Mouse (Mus musculus): ENCODE measurements around the gene Krt72. TPM values are rescaled to one million over a fixed set of nuclear protein-coding genes. Genes with fewer than 3 reads are reported as not detected.

Krt72 gene
- not detected in 2 replicates for total RNA-seq (2015)
- total RNA-seq (2017) = not detected in 2 replicates

GRCm38 (mm10) chr15:101786360-101786759, at the start of gene Krt72:
Gene Krt72, minus strand, starts transcription at chr15:101786460.
- no peak for ATAC-seq (replicated peaks; ENCODE audit: poor library complexity)

GRCm38 (mm10) chr15:101834784-101835328, 48.6 kb upstream of the Krt72 start:
- ATAC-seq (replicated peaks; ENCODE audit: poor library complexity) = no peak

DNA sequence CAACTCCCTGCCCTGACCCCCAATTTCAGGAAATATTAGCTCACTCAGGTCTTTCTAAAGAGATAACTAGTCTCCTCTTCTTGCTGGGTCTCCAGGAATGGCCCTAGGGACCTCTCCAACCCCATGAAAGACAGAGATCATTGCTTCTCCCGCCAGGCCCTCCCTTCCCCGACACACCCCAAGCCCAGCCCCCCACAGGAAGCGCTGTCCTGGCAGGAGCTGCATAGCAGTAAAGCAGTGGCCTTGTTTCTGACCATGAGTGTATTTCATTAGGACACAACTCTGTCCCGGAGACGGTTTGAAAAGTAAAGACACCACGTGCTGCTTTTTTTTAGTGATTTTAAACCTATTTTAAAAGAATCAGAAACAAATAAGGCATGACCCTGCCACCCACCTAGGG, 46.9 kb upstream of the Krt72 start:
- no peak for ATAC-seq (replicated peaks; ENCODE audit: poor library complexity)

GRCm38 (mm10) chr15:101829441-101829840, 43.2 kb upstream of the Krt72 start:
- no peak for ATAC-seq (replicated peaks; ENCODE audit: poor library complexity)

- ATAC-seq (replicated peaks; ENCODE audit: poor library complexity) = no peak
Observed at GRCm38 (mm10) chr15:101821786-101822185, 35.5 kb upstream of the Krt72 start.

- ATAC-seq (replicated peaks; ENCODE audit: poor library complexity) = no peak
Observed at GRCm38 (mm10) chr15:101817875-101818274, 31.6 kb upstream of the Krt72 start, which contains the start of gene Krt2. Gene Krt2, minus strand, starts transcription at chr15:101818169.

GRCm38 (mm10) chr15:101803052-101803822, 17.0 kb upstream of the Krt72 start:
- ATAC-seq (replicated peaks; ENCODE audit: poor library complexity) = no peak

- ATAC-seq (replicated peaks; ENCODE audit: poor library complexity) = no peak
Observed at GRCm38 (mm10) chr15:101802296-101802835, 16.1 kb upstream of the Krt72 start, which contains the start of gene Krt73. Gene Krt73, minus strand, starts transcription at chr15:101802346.

GRCm38 (mm10) chr15:101790867-101791266, 4.6 kb upstream of the Krt72 start:
- no peak for ATAC-seq (replicated peaks; ENCODE audit: poor library complexity)

DNA sequence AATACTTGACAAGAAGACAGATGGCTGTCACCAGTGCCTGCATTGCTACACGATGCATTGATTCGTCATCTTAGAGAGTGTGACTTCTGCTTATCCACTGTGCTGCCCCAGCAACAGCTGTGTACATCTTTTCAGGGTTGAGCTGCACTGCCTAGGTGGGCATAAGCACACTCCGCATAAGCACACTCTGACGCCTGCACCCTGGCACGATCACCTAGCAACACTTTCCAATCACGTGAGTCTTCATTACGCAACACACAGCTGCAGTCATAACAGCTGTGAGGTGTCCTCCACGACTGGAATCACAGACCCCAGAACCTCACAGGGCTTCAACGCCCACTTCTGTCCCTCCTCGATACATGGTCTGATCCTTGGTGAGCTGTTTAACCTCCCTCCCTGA, 12.8 kb downstream of the Krt72 start:
- ATAC-seq (replicated peaks; ENCODE audit: poor library complexity) = peak; percentile 21; the same call in 1 of the 2 replicates

DNA sequence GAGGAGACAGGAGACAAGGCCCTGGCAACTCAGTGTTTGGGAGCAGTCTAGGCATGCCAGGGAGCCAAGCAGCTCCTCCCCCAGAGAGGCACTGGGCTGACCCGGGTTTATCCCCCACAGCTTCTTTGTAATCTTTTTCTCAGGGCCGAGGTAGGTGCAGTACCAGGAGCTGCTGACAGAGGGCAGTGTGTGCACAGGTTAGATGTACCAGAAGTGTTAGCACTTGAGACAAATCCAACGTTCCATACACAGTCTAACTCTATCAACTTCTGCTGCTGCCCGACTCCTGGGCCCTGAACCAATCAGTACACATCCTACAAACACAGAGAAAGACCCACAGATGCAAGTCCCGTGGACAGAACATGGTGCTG, 13.6 kb downstream of the Krt72 start:
- peak; percentile 92 for ATAC-seq (replicated peaks; ENCODE audit: poor library complexity)

- ATAC-seq (replicated peaks; ENCODE audit: poor library complexity) = peak; percentile 54; the same call in 1 of the 2 replicates
Observed at GRCm38 (mm10) chr15:101772080-101772710, 14.1 kb downstream of the Krt72 start.

GRCm38 (mm10) chr15:101770226-101770625, 16.0 kb downstream of the Krt72 start:
- ATAC-seq (replicated peaks; ENCODE audit: poor library complexity) = no peak

DNA sequence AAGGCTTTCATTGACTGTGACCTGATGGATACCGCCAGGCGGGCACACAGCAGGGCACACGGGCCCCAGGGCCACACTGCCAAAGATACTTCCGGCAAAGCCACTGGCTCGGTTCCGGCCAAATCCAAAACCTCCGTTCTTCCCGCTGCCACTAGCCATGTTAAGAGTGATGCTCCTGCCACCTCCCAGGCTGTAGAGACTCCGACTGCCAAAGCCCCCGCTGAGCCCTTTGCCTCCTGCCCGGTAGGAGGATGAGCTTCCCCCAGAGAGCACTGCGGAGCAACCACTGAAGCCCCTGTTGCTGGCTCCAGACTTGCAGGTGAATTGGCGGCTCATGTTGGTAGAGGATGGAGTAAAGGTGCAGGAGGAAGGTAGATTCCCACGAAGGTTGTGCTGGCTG, 43.5 kb downstream of the Krt72 start, which contains the start of gene Krt71:
Gene Krt71 (minus strand): TSS at position 399 of the 400 bp plus-strand sequence.
- ATAC-seq (replicated peaks; ENCODE audit: poor library complexity) = no peak

DNA sequence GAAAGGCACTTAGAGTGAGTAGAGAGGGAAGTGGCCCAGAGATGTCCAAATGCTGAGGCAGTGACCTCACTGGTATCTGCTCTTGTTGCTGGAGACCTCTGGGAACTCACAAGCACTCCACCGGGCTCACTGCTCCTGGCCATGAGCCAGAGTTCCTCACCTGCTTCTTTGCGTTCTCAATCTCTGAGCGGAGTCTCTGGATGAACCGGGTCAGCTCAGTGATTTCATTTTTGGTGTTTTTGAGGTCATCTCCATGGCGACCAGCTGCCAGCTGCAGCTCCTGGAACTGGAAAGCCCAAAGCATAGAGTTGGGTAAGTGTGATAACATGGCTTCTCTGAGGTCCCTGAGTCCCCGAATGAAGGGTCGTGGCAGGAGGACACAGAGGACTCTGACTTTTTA, 48.5 kb downstream of the Krt72 start:
- no peak for ATAC-seq (replicated peaks; ENCODE audit: poor library complexity)

DNA sequence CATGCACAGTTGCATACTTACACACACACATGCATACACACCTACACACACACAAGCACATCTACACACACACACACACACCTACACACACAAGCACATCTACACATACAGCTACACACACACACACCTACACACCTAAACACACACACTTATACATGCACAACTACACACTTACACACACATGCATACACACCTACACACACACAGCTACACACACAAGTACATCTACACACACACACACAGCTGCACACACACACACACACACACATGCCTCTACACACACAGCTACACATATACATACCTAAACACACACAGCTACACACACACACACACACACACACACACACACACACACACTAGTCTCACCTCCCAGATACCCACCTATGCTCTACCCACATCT, 55.6 kb downstream of the Krt72 start:
- no peak for ATAC-seq (replicated peaks; ENCODE audit: poor library complexity)

Other genes starting within 250 kb of the Krt72 start
- gene Krt82, start 235.8 kb downstream of the Krt72 start, total RNA-seq (2015) = not detected in 2 replicates
- gene Krt82, start 235.8 kb downstream of the Krt72 start, total RNA-seq (2017) = not detected in 2 replicates
- not detected in 2 replicates for gene Krt90, start 223.5 kb downstream of the Krt72 start, total RNA-seq (2015)
- not detected in 2 replicates for gene Krt90, start 223.5 kb downstream of the Krt72 start, total RNA-seq (2017)
- not detected in 2 replicates for gene Krt75, start 212.6 kb downstream of the Krt72 start, total RNA-seq (2015)
- gene Krt75, start 212.6 kb downstream of the Krt72 start, total RNA-seq (2017) = not detected in 2 replicates
- gene Gm5414, start 158.3 kb downstream of the Krt72 start, total RNA-seq (2015) = not detected in 2 replicates
- gene Gm5414, start 158.3 kb downstream of the Krt72 start, total RNA-seq (2017) = not detected in 2 replicates
- gene Gm5478, start 139.1 kb downstream of the Krt72 start, total RNA-seq (2015) = not detected in 2 replicates
- not detected in 2 replicates for gene Gm5478, start 139.1 kb downstream of the Krt72 start, total RNA-seq (2017)
- not detected in 2 replicates for gene Krt6b, start 106.2 kb downstream of the Krt72 start, total RNA-seq (2015)
- gene Krt6b, start 106.2 kb downstream of the Krt72 start, total RNA-seq (2017) = not detected in 2 replicates
- gene Krt6a, start 92.2 kb downstream of the Krt72 start, total RNA-seq (2015) = not detected in 2 replicates
- gene Krt6a, start 92.2 kb downstream of the Krt72 start, total RNA-seq (2017) = not detected in 2 replicates
- not detected in 2 replicates for gene Krt5, start 73.6 kb downstream of the Krt72 start, total RNA-seq (2015)
- gene Krt5, start 73.6 kb downstream of the Krt72 start, total RNA-seq (2017) = not detected in 2 replicates
- not detected in 2 replicates for gene Krt71, start 43.4 kb downstream of the Krt72 start, total RNA-seq (2015)
- gene Krt71, start 43.4 kb downstream of the Krt72 start, total RNA-seq (2017) = not detected in 2 replicates
- not detected in 2 replicates for gene Krt73, start 15.9 kb upstream of the Krt72 start, total RNA-seq (2015)
- gene Krt73, start 15.9 kb upstream of the Krt72 start, total RNA-seq (2017) = not detected in 2 replicates
- not detected in 2 replicates for gene Krt2, start 31.7 kb upstream of the Krt72 start, total RNA-seq (2015)
- not detected in 2 replicates for gene Krt2, start 31.7 kb upstream of the Krt72 start, total RNA-seq (2017)
- gene Krt1, start 64.3 kb upstream of the Krt72 start, total RNA-seq (2015) = not detected in 2 replicates
- gene Krt1, start 64.3 kb upstream of the Krt72 start, total RNA-seq (2017) = not detected in 2 replicates
- gene Krt77, start 83.2 kb upstream of the Krt72 start, total RNA-seq (2015) = not detected in 2 replicates
- gene Krt77, start 83.2 kb upstream of the Krt72 start, total RNA-seq (2017) = not detected in 2 replicates
- not detected in 2 replicates for gene Krt76, start 106.5 kb upstream of the Krt72 start, total RNA-seq (2015)
- gene Krt76, start 106.5 kb upstream of the Krt72 start, total RNA-seq (2017) = not detected in 2 replicates
- 0.52 TPM in 1 of 2 replicates, not detected in the other for gene Krt4, start 138.3 kb upstream of the Krt72 start, total RNA-seq (2015)
- not detected in 2 replicates for gene Krt4, start 138.3 kb upstream of the Krt72 start, total RNA-seq (2017)
- gene Krt79, start 153.9 kb upstream of the Krt72 start, total RNA-seq (2015) = not detected in 2 replicates
- gene Krt79, start 153.9 kb upstream of the Krt72 start, total RNA-seq (2017) = not detected in 2 replicates
- not detected in 2 replicates for gene Krt78, start 167.8 kb upstream of the Krt72 start, total RNA-seq (2015)
- not detected in 2 replicates for gene Krt78, start 167.8 kb upstream of the Krt72 start, total RNA-seq (2017)
- gene Krt8, start 218.0 kb upstream of the Krt72 start, total RNA-seq (2015) = 0.12 and 0.73 TPM in 2 replicates
- 0.12 and 0.44 TPM in 2 replicates for gene Krt8, start 218.0 kb upstream of the Krt72 start, total RNA-seq (2017)
- 7.9 and 11.8 TPM in 2 replicates for gene Krt18, start 241.7 kb upstream of the Krt72 start, total RNA-seq (2015)
- 12.0 and 14.6 TPM in 2 replicates for gene Krt18, start 241.7 kb upstream of the Krt72 start, total RNA-seq (2017)